Mouse (Mus musculus): ENCODE results near the gene Ptprb.

- TF ChIP-seq GATA1 (IDR thresholded peaks at IDR 0.05; ENCODE audit: low read length) (no peak), TAL1 (IDR thresholded peaks at IDR 0.05; ENCODE audit: low read length) (no peak)
Observed at GRCm38 (mm10) chr10:116426176-116426575, 150.9 kb downstream of the Ptprb start.
